Mouse (Mus musculus) forebrain, embryonic 16.5 days (tissue): ENCODE results near the gene Msl3. TPM values are rescaled to one million over a fixed set of nuclear protein-coding genes. Genes with fewer than 3 reads are reported as not detected.
"Not testable (repeated sequence)": the region's sequence is repeated elsewhere in the genome, so short reads cannot be mapped to it uniquely, and the experiment has no call there.

Experiments
- ATAC-seq: fragments of 200-750 bp; cut with Nextera tagmentation; 2 replicates; pipeline ENCODE4 v1.8.0; 2017; ENCODE audit warnings: mild to moderate bottlenecking, moderate library complexity
- H3K27ac ChIP-seq: fragments of 300-500 bp; sonication (generic); 2 replicates; pipeline ENCODE4 v1.5.1; 2014; ENCODE audit warnings: low read length, control low read depth
- H3K27me3 ChIP-seq: fragments of 300-500 bp; sonication (generic); replicated peaks from 2 replicates; pipeline ENCODE4 v1.6.1; 2014; ENCODE audit warnings: low read length; ENCODE audit not compliant: control insufficient read depth, insufficient read depth
- H3K36me3 ChIP-seq: fragments of 300-500 bp; sonication (generic); 2 replicates; pipeline ENCODE4 v1.6.1; 2014; ENCODE audit not compliant: control insufficient read depth, insufficient read depth
- H3K4me1 ChIP-seq: fragments of 300-500 bp; sonication (generic); replicated peaks from 2 replicates; pipeline ENCODE4 v1.6.1; 2014; ENCODE audit warnings: low read length; ENCODE audit not compliant: control insufficient read depth, insufficient read depth
- H3K4me2 ChIP-seq: fragments of 300-500 bp; sonication (generic); 2 replicates; pipeline ENCODE4 v1.6.1; 2014; ENCODE audit warnings: mild to moderate bottlenecking, low read length, control low read depth
- H3K4me3 ChIP-seq: fragments of 300-500 bp; sonication (generic); replicated peaks from 2 replicates; pipeline ENCODE4 v1.5.1; 2014; ENCODE audit warnings: mild to moderate bottlenecking, low read length, control low read depth
- H3K9ac ChIP-seq: fragments of 300-500 bp; sonication (generic); replicated peaks from 2 replicates; pipeline ENCODE4 v1.6.1; 2014; ENCODE audit warnings: low read depth, low read length, control low read depth
- H3K9me3 ChIP-seq: fragments of 300-500 bp; sonication (generic); 2 replicates; pipeline ENCODE4 v1.6.1; 2016; ENCODE audit warnings: low read length; ENCODE audit not compliant: control insufficient read depth
- WGBS: fragments of 180-500 bp; shearing (Covaris S2); extraction: QIAGEN DNeasy Blood & Tissue Kit; methylation state at CpG from one replicate; pipeline ENCODE4 v1.1.7; 2014; 5-methylcytosine and 5-hydroxymethylcytosine counted together
- polyA plus RNA-seq: library from polyadenylated mRNA; unstranded; fragments of >200 nt; fragmentation: Nextera tagmentation; extraction: Ambion mirVana; gene quantifications from 2 replicates; pipeline ENCODE4 v1.2.1, GENCODE M21; 2015

Msl3 gene
- polyA plus RNA-seq = 21.0 and 25.9 TPM in 2 replicates

GRCm38 (mm10) chrX:168673525-168674406 lies at the start of gene Msl3:
TSS of gene Msl3 (minus strand) at chrX:168673898.
- Histone ChIP-seq H3K4me1 (no peaks in the 10 kb centered on the region; the same call in 1 of the 2 replicates), H3K36me3 (no peaks in the 10 kb centered on the region), H3K4me2 (peak within 1 kb of the TSS; percentile 67), H3K4me3 (peak within 1 kb of the TSS; percentile 55), H3K9me3 (no peaks in the 10 kb centered on the region), H3K27me3 (no peaks in the 10 kb centered on the region), H3K9ac (peak within 1 kb of the TSS; percentile 67), H3K27ac (peak within 1 kb of the TSS; percentile 82)
- WGBS = 16% methylated on average over 54 of the region's 88 CpGs
- ATAC-seq = peak; percentile 92

DNA sequence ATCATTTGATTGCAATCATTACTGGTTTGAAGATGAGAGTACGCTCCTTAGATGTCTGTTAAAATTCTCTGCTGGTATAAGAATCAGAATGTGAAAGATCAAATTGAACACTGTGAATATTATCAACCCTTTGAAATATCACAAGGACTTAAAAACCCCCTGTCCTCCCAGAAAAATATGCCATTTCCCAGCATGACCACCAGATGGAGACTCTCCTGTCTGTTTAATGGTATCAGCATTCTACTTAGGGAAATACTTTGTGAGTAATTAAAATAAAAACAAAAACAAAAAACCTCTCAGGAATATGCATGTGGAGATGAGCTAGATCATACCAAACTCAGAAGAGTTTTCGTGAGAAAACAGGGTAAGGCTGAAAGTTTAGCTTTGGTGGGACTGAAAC lies 44.3 kb upstream of the Msl3 start:
- H3K9ac ChIP-seq = no peak overlapping the region
- H3K27ac ChIP-seq = no peak overlapping the region
- 64% methylated on average over 2 of the region's 2 CpGs for WGBS
- no peaks in the 10 kb centered on the region for H3K4me1 ChIP-seq
- no peaks in the 10 kb centered on the region for H3K27me3 ChIP-seq
- H3K9me3 ChIP-seq = no peaks in the 10 kb centered on the region
- no peak for ATAC-seq
- no peak overlapping the region for H3K4me2 ChIP-seq
- H3K4me3 ChIP-seq = no peak overlapping the region
- no peaks in the 10 kb centered on the region for H3K36me3 ChIP-seq

- Histone ChIP-seq H3K36me3 (no peaks in the 10 kb centered on the region), H3K9ac (peak overlapping the region; percentile 67), H3K27me3 (no peaks in the 10 kb centered on the region), H3K27ac (no peak overlapping the region), H3K9me3 (no peaks in the 10 kb centered on the region), H3K4me2 (peak overlapping the region; percentile 67), H3K4me3 (peak overlapping the region; percentile 55), H3K4me1 (no peaks in the 10 kb centered on the region; the same call in 1 of the 2 replicates)
- peak; percentile 14 for ATAC-seq
- 19% methylated on average over 10 of the region's 10 CpGs for WGBS
Observed at GRCm38 (mm10) chrX:168674407-168674962, 787 bp upstream of the Msl3 start.

DNA sequence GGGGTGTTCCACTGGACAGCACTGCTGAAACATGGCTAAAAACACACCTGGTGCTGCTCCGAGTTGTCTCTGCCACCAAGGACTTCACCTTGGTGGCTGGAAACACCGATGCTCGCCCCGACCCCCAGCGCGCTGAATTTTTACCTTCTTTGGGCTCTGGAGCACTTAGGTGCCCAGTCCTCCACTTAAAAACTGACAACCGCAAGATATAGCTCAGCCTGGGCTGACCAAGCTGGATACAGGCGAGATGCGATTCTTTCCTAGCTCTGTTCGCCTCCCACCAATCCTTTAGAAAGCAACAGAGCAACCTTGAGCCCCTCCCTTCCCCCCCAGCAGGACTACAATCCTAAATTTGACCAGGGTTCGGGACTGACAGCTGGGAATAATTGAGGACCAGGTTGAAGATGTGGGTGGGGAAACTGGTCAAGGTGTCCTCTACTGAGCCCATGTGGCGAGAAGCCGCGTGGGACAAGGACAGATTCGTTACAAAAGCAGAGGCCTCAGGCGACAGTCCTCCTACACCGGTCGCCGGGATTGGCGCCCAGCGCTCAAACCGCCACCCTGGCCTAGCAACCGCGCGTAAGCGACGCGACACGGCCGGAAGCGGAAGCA lies 679 bp downstream of the Msl3 start:
- ATAC-seq = peak; percentile 9
- H3K4me1 ChIP-seq = no peaks in the 10 kb centered on the region; the same call in 1 of the 2 replicates
- H3K4me2 ChIP-seq = peak overlapping the region; percentile 67

DNA sequence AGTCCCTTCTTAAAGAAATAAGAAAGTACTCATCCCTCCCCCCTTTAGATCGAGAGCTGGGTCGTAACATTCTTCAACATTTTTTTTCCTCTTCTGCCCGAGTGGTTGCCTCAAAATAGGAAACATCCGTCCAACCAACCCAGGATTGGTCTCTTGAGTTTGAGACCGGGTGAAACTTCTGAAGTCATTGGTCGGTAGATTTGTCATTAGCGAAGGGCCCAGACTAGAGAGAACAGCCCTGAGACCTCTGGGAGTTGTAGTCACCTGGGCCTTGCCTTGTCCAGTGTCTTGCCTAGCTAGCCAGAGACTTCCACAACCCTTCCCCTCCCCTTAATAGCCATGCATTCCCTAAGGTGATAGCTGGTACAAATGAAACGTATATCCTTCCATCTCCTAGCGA lies 1.3 kb downstream of the Msl3 start:
- Histone ChIP-seq H3K27ac (no peak overlapping the region), H3K4me3 (peak overlapping the region; percentile 55), H3K4me2 (peak overlapping the region; percentile 67), H3K9ac (peak overlapping the region; percentile 67; the same call in 1 of the 2 replicates), H3K27me3 (no peaks in the 10 kb centered on the region), H3K36me3 (no peaks in the 10 kb centered on the region), H3K9me3 (no peaks in the 10 kb centered on the region), H3K4me1 (no peaks in the 10 kb centered on the region; the same call in 1 of the 2 replicates)
- 15% methylated on average over 9 of the region's 9 CpGs for WGBS
- peak; percentile 65 for ATAC-seq

More for the DNA sequence above, 679 bp downstream of the Msl3 start:
- H3K9me3 ChIP-seq = no peaks in the 10 kb centered on the region
- H3K27me3 ChIP-seq = no peaks in the 10 kb centered on the region
- peak overlapping the region; percentile 55 for H3K4me3 ChIP-seq
- peak overlapping the region; percentile 82 for H3K27ac ChIP-seq
- H3K9ac ChIP-seq = peak overlapping the region; percentile 67
- 17% methylated on average over 16 of the region's 31 CpGs for WGBS
- no peaks in the 10 kb centered on the region for H3K36me3 ChIP-seq

DNA sequence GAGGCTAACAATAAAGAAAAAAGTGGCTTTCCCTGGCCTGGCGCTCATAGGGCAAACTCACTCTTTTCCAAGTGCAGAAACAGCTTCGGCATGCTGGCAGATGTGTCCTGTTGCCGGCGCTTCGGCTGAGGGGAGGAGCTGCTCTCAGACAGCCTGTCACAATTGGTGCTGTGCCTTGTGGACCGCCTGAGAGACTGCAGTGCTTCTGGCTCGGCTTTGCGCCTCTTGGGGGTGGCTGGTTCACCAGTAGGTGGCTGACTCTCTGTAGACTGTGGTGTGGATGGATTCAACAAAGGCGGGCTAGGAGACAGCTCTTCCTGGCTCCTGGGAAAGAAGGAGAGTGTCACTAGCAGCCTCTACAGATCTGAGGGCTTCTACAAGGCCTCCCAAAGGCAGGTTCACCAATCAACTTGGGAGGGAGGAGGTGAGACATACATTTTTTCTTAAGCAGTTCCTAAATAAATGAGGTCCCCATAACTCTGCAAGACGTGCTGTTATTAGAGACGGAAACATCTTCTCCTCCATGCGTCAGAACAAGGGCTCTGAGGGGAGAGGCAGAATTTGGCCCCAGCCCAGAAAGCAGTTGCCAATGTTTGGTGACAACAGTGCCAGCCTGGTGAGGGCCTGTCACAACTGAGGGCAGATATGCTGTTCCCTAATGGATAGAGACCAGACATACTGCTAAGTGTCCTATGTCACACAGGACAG lies 9.6 kb downstream of the Msl3 start:
- no peak overlapping the region for H3K4me3 ChIP-seq
- no peak overlapping the region for H3K4me2 ChIP-seq
- H3K36me3 ChIP-seq = no peaks in the 10 kb centered on the region
- ATAC-seq = no peak
- no peak overlapping the region for H3K9ac ChIP-seq
- no peak overlapping the region for H3K27ac ChIP-seq
- H3K9me3 ChIP-seq = no peaks in the 10 kb centered on the region
- no peaks in the 10 kb centered on the region for H3K27me3 ChIP-seq
- H3K4me1 ChIP-seq = no peaks in the 10 kb centered on the region
- 65% methylated on average over 12 of the region's 12 CpGs for WGBS

- Histone ChIP-seq H3K4me3 (no peak overlapping the region), H3K9ac (no peak overlapping the region), H3K4me2 (no peak overlapping the region), H3K27ac (no peak overlapping the region), H3K36me3 (no peaks in the 10 kb centered on the region), H3K9me3 (no peaks in the 10 kb centered on the region), H3K27me3 (no peaks in the 10 kb centered on the region), H3K4me1 (no peaks in the 10 kb centered on the region)
- ATAC-seq = 0 out of 2 replicates have a peak, but pooled peaks have one; percentile 54
- 55% methylated on average over 4 of the region's 4 CpGs for WGBS
Observed at GRCm38 (mm10) chrX:168660236-168660635, 13.5 kb downstream of the Msl3 start.

GRCm38 (mm10) chrX:168659803-168660202 lies 13.9 kb downstream of the Msl3 start:
- H3K4me1 ChIP-seq, H3K4me3 ChIP-seq, H3K27me3 ChIP-seq, H3K9ac ChIP-seq, H3K36me3 ChIP-seq, H3K4me2 ChIP-seq, H3K27ac ChIP-seq, H3K9me3 ChIP-seq: not testable (repeated sequence)
- 56% methylated on average over 4 of the region's 4 CpGs for WGBS
- ATAC-seq = peak; percentile 67

GRCm38 (mm10) chrX:168659275-168659674 lies 14.4 kb downstream of the Msl3 start:
- H3K9me3 ChIP-seq = no peaks in the 10 kb centered on the region
- H3K4me3 ChIP-seq = no peak overlapping the region
- no peak overlapping the region for H3K9ac ChIP-seq
- H3K36me3 ChIP-seq = no peaks in the 10 kb centered on the region
- H3K27me3 ChIP-seq = no peaks in the 10 kb centered on the region
- WGBS = 92% methylated on average over 3 of the region's 3 CpGs
- H3K4me1 ChIP-seq = no peaks in the 10 kb centered on the region
- no peak overlapping the region for H3K27ac ChIP-seq
- no peak for ATAC-seq
- no peak overlapping the region for H3K4me2 ChIP-seq
